Mouse (Mus musculus): ENCODE measurements around the gene Mpnd.

Mpnd gene

DNA sequence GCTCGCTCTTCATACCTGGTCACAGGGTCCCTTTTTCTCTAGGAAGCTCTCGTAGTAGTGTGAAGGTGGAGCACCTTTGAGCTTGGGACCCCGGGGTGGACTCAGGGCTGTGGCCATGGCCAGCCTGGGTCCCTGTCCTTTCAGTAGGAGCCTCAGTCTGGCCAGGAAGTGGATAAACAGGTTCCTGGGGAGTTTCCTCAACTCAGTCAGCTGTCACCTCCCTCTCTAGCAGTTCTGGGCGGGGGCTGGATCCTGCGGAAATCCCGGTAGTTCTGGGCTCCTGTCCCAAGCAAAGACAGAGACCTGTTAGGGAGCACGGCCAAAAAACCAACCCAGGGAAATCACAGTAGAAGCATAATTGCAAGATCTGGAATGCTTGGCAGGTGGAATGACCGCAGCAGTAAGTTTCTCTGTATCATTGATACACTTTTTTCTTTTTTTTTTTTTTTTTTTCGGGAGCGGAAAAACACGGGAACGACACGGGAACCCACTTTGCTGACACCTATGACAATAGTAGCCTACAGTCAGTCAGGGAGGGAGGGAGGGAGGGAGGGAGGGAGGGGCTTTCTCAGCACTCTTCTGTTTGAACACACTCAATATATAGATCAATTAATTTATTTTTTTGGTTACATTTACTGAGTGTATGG lies at the start of gene Mpnd, which contains the start of gene Stap2:
Gene Mpnd, plus strand, starts transcription at position 297 of the 647 bp plus-strand sequence.
Gene Stap2, minus strand, starts transcription at position 170 of the 647 bp plus-strand sequence.
- no peak for DNase-seq

- no peak for DNase-seq
These were observed 49.4 kb upstream of the Mpnd start for GRCm38 (mm10) chr17:55956129-55956528.

DNA sequence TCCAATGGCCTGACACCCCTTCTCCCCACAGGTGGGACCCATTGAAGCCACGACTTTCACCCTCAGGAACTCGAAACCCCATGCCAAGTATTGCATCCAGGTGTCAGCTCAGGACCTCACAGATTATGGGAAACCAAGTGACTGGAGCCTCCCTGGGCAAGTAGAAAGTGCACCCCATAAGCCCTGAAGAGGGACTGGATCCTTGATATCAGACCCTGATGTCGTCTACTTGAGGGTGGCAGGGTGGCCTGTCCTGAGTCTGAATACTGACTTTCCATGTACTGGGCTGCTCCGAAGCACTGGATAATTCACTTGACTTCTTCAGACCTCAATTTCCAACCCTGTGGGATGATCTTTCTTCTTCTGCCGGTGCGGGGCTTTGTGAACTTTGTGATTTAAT lies 48.9 kb upstream of the Mpnd start:
- DNase-seq = no peak

- DNase-seq = peak; percentile 48 to 77
These were observed 48.3 kb upstream of the Mpnd start for GRCm38 (mm10) chr17:55957168-55957567.

DNA sequence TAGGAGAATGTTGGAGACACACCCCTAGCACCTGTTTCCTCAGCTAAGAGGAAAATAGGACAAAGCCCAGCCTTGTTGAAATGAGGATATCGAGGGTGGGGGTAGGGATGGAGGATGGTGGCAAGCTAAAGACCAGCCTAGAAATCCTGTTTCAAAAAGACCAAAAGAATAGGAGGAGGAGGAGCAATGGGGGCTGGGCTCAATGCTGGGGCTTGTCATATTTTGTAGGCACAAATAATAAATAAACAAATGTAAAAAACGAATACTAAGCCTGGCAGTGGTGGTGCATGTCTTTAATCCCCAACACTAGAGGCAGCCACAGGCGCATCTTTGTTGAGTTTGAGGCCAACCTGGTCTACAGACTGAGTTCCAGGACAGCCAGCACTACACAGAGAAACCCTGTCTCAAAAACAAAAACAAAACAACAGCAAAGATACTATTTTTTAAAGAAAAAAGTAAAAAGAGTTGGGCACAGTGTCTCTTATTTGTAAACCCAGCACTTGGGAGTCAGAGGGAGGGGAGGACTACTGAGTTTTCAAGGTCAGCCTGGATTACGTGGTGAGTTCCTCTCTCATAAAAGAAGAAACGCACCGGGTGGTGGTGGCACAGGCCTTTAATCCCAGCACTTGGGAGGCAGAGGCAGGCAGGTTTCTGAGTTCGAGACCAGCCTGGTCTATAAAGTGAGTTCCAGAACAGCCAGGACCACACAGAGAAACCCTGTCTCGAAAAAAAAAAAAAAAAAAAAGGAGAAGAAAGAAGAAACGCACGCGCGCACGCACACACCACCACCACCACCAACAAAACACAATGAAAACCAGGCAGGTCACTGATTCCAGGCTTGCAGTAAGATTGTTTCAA lies 47.6 kb upstream of the Mpnd start:
- DNase-seq = no peak

DNA sequence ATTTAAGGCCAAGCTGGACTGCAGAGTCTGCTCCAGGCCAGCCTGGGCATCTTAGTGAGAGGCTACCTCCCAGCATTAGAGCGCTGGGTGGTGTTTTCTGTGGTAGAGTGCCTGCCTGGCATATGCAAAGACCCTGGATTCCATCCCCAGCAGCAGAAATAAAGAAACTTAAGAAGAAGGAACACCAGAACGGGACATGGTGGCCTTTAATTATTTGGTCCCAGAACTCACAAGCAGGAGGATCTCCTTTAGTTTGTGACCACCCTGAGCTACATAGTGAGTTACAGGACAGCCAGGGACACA lies 47.0 kb upstream of the Mpnd start:
- no peak for DNase-seq

DNA sequence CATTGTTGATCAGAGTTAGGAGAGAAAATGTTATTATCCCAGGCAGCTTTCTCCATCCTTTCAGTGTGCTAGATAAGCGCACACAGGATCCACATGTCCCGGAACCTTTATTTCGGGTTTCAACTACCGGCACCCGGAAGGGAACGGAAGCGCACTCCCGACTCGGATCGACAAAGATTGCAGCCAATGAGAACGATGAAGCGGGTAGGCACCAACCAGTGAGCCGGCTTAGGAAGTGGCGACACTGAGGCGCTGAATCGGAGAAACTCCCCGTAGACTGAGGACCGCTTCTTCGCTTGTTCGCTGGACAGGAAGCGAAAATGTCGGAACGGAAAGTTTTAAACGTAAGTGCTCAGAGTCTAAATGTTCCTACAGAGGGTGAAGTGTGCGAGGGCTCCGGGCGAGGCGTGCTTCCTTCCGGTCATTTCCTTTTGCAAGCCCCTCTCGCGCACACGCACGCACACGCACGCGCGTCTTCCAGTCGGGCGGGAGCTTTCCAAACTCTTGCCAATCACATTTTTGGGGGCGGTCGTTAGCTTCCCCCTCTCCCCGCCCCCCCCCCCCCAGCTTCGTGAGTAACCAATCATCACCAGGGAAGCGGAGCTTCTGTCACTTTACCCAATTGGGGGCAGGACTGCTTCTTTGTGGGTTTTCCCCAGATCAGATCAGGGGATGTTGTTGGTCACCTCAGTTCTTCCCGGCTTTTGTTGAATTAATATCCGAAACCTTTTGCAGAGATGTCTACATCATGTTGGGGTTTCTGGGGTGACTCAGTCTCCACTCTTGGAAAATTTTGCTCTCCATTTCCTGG lies 46.4 kb upstream of the Mpnd start, which contains the start of gene Yju2:
Gene Yju2, plus strand, starts transcription at position 182 of the 811 bp plus-strand sequence.
- peak; percentile 81 to 88 for DNase-seq

GRCm38 (mm10) chr17:55959946-55960740 lies 45.4 kb upstream of the Mpnd start:
- no peak for DNase-seq

DNA sequence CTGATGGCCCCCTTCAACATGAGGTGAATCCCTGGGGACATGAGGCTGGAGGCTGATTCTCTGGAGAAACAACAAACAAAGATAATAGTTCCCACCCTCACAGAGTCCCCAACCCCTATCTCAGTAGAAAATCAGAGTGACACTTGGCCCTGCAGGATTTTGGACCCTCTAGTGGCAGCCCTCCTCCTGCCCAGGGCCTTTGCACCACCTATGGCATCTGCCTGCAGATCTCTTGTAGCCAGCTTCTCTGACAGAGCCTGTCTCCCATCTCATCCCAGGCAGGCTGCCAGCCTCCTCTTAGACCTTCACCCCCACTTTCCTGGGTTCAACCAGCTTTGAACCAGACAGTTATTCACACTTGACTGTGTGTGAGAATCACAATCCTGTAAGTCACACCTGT lies 44.7 kb upstream of the Mpnd start:
- DNase-seq = no peak

DNA sequence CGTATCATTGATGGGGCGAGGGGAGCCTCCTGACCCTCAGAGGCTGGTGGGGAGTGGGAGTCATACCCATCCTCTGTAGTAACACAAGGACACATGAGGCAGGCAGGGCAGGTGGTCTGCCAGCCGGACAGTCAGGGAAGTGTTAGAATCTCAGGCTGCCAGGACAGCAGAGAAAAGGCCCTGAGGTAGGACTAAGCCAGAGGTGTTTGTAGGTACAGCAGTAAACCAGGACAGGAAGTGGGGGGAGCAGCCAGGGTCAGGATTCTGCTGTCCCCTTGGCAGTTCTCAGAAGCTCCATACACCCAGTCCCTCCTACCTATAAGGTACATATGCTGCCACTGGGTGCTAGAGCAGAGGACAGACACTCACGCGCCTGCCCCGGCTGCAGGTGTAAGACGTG lies 43.9 kb upstream of the Mpnd start:
- DNase-seq = no peak

GRCm38 (mm10) chr17:55963171-55963570 lies 42.3 kb upstream of the Mpnd start:
- DNase-seq = no peak

DNA sequence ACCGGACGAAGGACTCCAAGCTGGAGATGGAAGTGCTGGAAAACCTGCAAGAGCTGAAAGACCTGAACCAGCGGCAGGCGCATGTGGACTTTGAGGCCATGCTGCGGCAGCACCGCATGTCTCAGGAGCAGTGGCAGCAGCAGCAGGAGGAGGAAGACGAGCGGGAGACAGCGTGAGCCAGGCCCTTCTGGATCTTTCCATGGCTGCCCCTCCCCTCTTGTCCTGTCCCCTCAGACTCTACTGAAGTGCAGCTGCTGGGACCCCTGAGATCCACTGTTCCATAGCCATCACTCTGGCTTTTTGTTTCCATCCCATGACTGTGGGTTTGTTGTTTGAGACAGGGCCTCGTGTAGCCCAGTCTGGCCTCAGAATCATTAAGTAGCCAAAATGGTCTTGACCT lies 41.0 kb upstream of the Mpnd start:
- DNase-seq = no peak

DNA sequence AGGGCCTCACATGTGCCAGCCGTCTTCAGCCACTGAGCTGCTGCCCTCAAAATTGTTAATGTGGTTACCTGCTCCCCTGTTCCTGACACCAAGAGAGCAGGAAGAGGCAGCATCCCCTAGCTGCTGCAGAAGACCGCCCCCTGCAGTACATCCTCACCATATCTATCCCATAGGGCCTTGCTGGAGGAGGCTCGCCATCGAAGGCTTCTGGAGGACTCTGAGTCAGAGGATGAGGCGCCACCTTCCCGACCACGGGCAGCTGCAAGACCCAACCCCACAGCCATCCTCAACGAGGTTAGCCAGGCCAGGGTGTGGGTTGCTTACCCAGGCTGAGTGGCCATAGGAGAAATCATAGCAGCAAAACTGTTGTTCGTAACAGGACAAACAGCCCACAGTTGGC lies 40.5 kb upstream of the Mpnd start:
- DNase-seq = no peak

DNA sequence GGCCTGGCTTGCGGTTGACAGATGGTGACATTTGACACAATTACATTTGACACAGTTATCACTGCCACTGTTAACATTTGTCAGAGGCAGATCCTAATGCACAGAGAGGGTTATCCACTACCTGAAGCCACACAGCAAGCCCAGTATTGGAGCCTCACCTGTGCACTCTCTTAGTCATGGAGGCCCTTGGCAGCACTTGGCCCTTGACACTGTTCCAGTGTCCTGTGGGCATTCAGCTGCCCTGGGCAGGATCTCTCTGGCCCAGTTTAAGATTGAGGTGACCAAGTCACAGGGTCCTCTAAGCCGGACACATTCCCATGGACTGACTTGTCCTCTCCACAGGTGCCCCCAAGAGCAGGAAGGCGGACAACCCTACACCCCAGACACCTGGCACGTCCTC lies 38.3 kb upstream of the Mpnd start:
- DNase-seq = no peak

DNA sequence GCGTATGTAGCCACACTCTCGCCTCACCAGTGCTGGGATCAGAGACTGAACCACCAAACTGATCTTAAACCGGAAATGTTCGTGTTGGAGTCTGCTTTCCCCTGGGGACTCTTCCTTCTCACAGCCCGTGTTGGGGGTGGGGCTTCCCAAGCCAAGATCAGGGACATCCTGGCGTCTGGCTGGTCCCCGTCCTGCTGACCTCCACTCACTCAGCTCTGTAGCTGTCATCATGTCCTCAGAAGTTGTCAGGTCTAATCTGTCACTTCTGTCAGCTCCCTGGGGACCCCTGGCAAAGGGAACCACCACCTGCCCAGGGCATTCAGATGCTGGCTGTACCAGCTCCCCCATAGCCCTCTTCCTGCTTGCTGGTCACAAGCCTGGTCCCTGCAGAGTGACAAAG lies 37.3 kb upstream of the Mpnd start:
- DNase-seq = no peak

GRCm38 (mm10) chr17:55969560-55969959 lies 36.0 kb upstream of the Mpnd start:
- DNase-seq = no peak

DNA sequence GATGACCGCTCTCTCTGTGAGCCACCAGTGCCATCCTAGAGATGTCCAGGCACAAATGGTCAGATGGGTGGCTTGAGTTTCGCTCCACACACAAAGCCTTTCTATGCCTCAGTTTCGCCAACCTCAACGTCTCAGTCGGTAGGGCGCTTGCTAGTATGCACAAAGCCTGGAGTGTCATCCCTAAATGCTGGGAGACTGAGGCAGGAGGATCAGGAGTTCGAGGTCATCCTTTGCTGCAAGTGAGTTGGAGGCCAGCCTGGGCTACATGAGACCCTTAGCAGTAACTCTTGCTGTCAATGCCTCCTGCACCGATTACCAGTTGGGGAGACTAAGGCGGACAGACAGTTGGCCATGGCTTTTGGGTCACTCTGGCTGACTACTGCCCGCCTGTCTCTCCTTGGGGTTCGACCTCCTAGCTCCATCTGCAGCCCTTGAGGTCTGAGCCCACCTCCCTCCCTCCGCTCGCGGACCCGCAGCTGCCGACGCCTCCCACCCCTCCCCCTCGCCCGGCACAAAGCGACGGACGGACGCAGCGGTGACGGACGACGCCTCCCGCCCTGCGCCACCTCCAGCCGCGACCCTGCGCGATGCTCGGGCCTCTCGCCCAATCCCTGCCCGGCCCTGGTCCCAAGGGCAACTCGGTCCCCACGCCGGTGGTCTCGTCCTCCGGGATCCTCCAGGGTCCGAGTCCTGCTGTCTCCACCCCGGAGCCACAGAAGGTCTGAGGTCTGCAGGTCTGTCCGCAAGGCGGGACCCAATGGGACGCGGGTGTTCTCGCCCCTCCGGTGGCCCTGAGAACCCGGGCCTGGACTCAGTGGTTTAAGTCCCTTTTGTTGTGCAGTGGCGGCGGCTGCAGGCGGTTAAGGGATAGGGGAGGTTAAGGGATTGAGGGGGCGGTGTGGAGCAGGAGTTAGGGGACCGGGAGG lies 35.3 kb upstream of the Mpnd start, which contains the start of gene Shd:
Gene Shd, plus strand, starts transcription at position 502 of the 926 bp plus-strand sequence.
- DNase-seq = no peak

GRCm38 (mm10) chr17:55971453-55971852 lies 34.1 kb upstream of the Mpnd start:
- DNase-seq = no peak

DNA sequence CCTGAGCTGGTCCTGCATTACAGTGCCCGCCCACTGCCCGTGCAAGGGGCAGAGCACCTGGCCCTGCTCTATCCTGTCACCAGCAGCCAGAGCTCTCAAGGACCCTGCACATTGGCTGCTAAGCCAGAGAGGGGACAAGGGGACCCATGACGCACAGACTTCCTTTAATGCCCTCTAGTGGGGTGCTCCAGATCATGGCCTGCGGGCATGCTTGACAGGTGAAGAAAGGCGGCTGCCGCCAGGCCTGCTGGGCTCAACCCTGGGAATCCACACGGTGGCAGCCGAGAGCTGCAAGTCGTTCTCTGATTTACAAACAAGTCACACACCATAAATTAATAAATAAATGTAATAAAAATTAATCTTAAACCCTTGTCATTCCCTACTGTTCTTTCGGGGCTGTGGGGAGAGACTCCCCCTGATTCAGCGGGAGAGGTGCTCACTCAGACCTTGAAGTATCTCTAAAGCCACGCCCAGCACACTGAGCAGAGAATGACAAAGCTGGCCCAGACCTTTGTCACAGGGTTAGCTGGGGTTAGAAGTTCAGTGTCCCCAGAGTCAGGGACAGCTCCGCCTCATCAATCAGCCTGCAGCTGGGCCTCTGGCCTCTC lies 29.2 kb upstream of the Mpnd start:
- peak; percentile 51 to 72 for DNase-seq

GRCm38 (mm10) chr17:55977301-55977700 lies 28.2 kb upstream of the Mpnd start:
- no peak for DNase-seq

All from spleen, adult 18-20 months (tissue).